Mouse (Mus musculus) heart, embryonic 15.5 days (tissue): Measurements from ENCODE around the gene Uvssa. TPM values are rescaled to one million over a fixed set of nuclear protein-coding genes. Genes with fewer than 3 reads are reported as not detected.

Source experiments
- ATAC-seq: fragments of 200-750 bp; cut with Nextera tagmentation; replicated peaks from 2 replicates; pipeline ENCODE4 v1.8.0; 2017; ENCODE audit warnings: low read depth, moderate TSS enrichment; ENCODE audit not compliant: insufficient number of reproducible peaks, insufficient read depth, low FRiP score
- H3K27ac ChIP-seq: fragments of 300-500 bp; sonication (generic); 2 replicates; pipeline ENCODE4 v1.5.1; 2015; ENCODE audit warnings: mild to moderate bottlenecking, inconsistent platforms
- H3K27me3 ChIP-seq: fragments of 300-500 bp; sonication (generic); 2 replicates; pipeline ENCODE4 v1.6.1; 2015; ENCODE audit warnings: inconsistent platforms
- H3K36me3 ChIP-seq: fragments of 300-500 bp; sonication (generic); 2 replicates; pipeline ENCODE4 v1.6.1; 2015; ENCODE audit warnings: mild to moderate bottlenecking, inconsistent platforms
- H3K4me1 ChIP-seq: fragments of 300-500 bp; sonication (generic); replicated peaks from 2 replicates; pipeline ENCODE4 v1.6.1; 2015; ENCODE audit warnings: inconsistent platforms
- H3K4me2 ChIP-seq: fragments of 300-500 bp; sonication (generic); 2 replicates; pipeline ENCODE4 v1.6.1; 2015; ENCODE audit warnings: inconsistent platforms, mild to moderate bottlenecking, moderate library complexity
- H3K4me3 ChIP-seq: fragments of 300-500 bp; sonication (generic); 2 replicates; pipeline ENCODE4 v1.5.1; 2015; ENCODE audit warnings: mild to moderate bottlenecking, inconsistent platforms
- H3K9ac ChIP-seq: fragments of 300-500 bp; sonication (generic); 2 replicates; pipeline ENCODE4 v1.6.1; 2015; ENCODE audit warnings: mild to moderate bottlenecking, inconsistent platforms
- H3K9me3 ChIP-seq: fragments of 300-500 bp; sonication (generic); replicated peaks from 2 replicates; pipeline ENCODE4 v1.6.1; 2016; ENCODE audit warnings: inconsistent platforms
- WGBS: fragments of 180-500 bp; shearing (Covaris S2); methylation state at CpG from one replicate; pipeline ENCODE4 v1.1.7; 2015; ENCODE audit warnings: mixed read lengths; 5-methylcytosine and 5-hydroxymethylcytosine counted together
- polyA plus RNA-seq: library from polyadenylated mRNA; unstranded; fragments of >200 nt; fragmentation: Nextera tagmentation; extraction: Ambion mirVana; gene quantifications from 2 replicates; pipeline ENCODE4 v1.2.1, GENCODE M21; 2015

Gene Uvssa
- polyA plus RNA-seq, 1 experiment from 2014 or later = 3.8 TPM

DNA sequence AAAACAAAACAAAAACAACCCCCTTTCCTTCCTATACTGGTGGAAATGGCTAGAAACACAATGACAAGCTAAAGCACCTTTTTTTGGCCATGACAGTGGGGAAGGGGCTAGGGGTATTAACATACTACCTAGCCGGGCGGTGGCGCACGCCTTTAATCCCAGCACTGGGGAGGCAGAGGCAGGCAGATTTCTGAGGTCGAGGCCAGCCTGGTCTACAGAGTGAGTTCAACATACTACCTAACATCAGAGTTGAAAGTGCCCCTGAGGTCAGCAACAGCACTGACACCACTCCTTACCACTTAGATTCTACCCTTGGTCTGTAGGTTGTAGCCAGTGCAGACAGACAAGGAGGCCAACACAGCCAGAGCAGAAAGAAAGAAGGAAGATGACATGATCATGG, 29.1 kb upstream of the Uvssa start:
- no peak overlapping the region for H3K4me2 ChIP-seq
- H3K36me3 ChIP-seq = no peaks in the 10 kb centered on the region
- no peaks in the 10 kb centered on the region for H3K27me3 ChIP-seq
- no peaks in the 10 kb centered on the region for H3K9me3 ChIP-seq
- no peak for ATAC-seq
- no peak overlapping the region for H3K4me3 ChIP-seq
- H3K4me1 ChIP-seq = peaks cover 51% of the 10 kb centered on the region
- H3K9ac ChIP-seq = no peak overlapping the region
- WGBS = 97% methylated on average over 5 of the region's 5 CpGs
- H3K27ac ChIP-seq = no peak overlapping the region

DNA sequence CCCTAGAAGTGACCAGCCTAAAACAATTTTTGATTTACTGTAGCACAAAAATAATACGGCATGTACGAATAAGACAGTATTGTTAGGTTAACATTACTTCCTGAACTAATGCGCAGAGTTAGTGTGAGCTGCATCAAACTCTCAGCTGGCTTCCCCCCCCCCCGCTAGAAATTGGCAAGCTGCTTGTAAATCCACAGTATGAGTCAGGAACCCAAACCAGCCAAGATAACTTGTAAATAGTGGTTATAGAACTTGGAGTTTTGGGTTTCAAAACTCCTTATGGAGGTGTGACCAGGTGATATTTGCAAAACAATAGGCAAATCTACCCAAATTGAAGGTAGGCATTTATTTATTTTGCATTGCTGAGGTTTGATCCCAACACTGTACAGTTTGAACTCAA, 28.6 kb upstream of the Uvssa start:
- Histone ChIP-seq H3K4me1 (peaks cover 46% of the 10 kb centered on the region), H3K4me2 (no peak overlapping the region), H3K36me3 (no peaks in the 10 kb centered on the region), H3K27ac (no peak overlapping the region), H3K27me3 (no peaks in the 10 kb centered on the region), H3K9me3 (no peaks in the 10 kb centered on the region), H3K9ac (no peak overlapping the region), H3K4me3 (no peak overlapping the region)
- 72% methylated on average over 4 of the region's 4 CpGs for WGBS
- no peak for ATAC-seq

DNA sequence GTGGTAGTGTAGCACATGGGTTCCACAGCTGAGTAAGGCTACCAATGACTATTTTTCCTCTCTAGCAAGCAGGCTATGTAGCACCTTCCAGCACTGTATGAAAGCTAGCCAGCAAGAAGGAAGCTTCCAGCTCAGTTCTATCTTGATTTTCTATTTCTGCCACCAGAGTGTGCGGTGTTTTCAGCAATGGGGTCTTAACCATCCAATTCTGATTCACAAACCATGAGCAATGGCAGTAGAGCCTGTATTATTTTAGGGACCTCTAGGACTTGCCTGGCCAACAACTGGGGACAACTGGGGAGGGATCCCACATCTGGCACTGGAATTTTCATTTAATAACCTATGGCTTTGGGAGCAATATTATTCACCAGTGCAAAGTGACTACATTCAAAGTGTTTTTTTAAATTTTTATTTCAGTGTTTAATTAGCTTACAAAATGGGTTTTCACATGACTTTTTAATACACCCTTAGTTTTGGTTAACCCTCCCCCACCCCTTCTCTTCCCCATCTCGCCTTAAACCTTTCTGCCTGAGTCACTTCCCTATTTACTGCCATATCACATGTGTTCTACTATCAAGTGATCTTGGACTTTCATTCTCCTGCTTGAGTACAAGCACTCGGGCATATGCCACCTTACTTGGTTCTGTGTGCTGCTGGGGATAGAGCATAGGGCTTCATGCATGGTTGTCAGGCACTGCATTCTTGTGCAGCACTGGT, 26.6 kb upstream of the Uvssa start:
- no peak overlapping the region for H3K4me3 ChIP-seq
- H3K9ac ChIP-seq = no peak overlapping the region
- no peak for ATAC-seq
- H3K27me3 ChIP-seq = no peaks in the 10 kb centered on the region
- H3K4me1 ChIP-seq = peaks cover 41% of the 10 kb centered on the region
- 58% methylated on average over 3 of the region's 3 CpGs for WGBS
- H3K4me2 ChIP-seq = no peak overlapping the region
- no peak overlapping the region for H3K27ac ChIP-seq
- no peaks in the 10 kb centered on the region for H3K9me3 ChIP-seq
- no peaks in the 10 kb centered on the region for H3K36me3 ChIP-seq

DNA sequence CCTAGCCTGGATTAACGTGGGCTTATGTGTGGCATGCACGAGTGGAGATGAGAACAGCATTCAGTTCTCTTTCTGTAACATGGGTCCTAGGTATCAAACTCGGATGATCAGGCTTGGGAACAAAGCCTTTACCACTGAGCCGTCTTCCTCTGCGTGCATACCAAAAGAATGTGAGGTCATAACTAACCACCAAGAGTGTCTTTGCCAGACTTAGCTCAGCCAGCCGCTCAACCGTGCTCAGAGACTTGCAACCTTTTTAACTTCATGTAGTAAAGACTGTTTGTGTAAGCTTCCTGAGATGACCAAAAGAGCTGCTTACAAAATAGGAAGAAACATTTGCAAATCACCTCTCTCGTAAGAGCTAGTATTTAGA, 26.1 kb upstream of the Uvssa start:
- H3K36me3 ChIP-seq = no peaks in the 10 kb centered on the region
- no peak overlapping the region for H3K27ac ChIP-seq
- 58% methylated on average over 8 of the region's 8 CpGs for WGBS
- no peak overlapping the region for H3K4me3 ChIP-seq
- ATAC-seq = no peak
- no peak overlapping the region for H3K9ac ChIP-seq
- no peak overlapping the region for H3K4me2 ChIP-seq
- H3K9me3 ChIP-seq = no peaks in the 10 kb centered on the region
- peaks cover 46% of the 10 kb centered on the region for H3K4me1 ChIP-seq
- H3K27me3 ChIP-seq = no peaks in the 10 kb centered on the region

DNA sequence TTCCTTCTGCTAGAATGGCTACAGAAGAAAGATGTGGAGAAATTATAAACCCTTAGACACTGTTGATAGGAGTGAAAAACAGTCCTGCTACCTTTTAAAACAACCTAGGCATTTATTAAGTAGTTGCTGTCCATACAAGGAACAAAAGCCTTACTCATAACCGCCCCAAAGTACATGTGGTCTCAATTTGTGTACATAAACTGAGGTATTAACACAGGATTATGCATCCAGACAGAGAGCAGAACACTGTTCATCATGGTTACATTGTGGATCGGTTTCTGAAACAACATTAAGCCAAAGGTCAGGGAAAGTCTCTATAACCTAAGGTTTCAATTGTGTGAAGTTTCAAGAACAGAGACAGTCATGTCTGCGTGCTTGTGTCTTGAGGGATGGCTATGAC, 25.3 kb upstream of the Uvssa start:
- H3K27me3 ChIP-seq = no peaks in the 10 kb centered on the region

DNA sequence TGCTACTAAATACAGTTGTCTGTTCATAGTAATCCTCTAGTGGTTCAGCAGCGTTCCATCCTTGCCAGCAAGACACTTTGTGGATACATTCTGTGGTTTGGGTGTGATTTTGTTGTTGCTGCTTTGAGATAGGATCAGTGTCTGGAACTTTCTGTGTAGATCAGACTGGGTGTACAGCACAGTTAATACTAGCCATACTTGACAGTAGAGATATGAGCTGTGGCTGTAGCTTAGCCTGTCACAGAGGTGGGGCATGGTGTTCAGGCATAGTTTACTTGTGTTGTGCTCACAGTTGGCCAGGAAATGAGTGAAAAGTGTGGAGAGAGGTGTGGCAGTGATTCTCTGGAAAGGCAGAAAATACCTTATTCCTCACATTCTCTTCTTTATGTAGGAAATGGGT, 20.9 kb upstream of the Uvssa start:
- Histone ChIP-seq H3K27me3 (no peaks in the 10 kb centered on the region), H3K9me3 (no peaks in the 10 kb centered on the region), H3K4me1 (peaks cover 24% of the 10 kb centered on the region), H3K4me3 (no peak overlapping the region), H3K9ac (no peak overlapping the region), H3K27ac (no peak overlapping the region), H3K4me2 (no peak overlapping the region), H3K36me3 (peaks cover 32% of the 10 kb centered on the region)
- WGBS = 86% methylated on average over 1 of the region's 1 CpGs
- no peak for ATAC-seq

More for the DNA sequence above, 25.3 kb upstream of the Uvssa start:
- no peaks in the 10 kb centered on the region for H3K9me3 ChIP-seq
- H3K36me3 ChIP-seq = no peaks in the 10 kb centered on the region
- no peak for ATAC-seq
- H3K9ac ChIP-seq = no peak overlapping the region
- H3K4me3 ChIP-seq = no peak overlapping the region
- WGBS = 67% methylated on average over 3 of the region's 3 CpGs
- peaks cover 47% of the 10 kb centered on the region for H3K4me1 ChIP-seq
- no peak overlapping the region for H3K4me2 ChIP-seq
- no peak overlapping the region for H3K27ac ChIP-seq

DNA sequence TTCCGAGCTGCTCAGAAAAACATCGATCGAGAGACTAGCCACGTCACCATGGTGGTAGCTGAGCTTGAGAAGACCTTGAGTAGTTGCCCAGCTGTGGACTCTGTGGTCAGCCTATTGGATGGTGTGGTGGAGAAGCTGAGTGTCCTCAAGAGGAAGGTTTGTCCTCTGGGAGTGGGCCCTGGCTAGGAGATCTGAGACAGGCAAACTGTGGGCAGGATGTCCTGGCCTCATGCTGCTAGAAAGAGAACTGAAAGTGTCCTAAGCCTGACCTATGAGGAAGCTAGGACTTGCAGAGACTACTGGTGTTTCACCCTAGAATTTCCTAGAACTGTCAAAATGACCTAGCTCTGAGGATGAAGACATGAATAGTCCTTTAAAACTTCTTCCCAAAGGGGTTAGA, 19.9 kb upstream of the Uvssa start:
- Histone ChIP-seq H3K9me3 (no peaks in the 10 kb centered on the region), H3K4me1 (peaks cover 22% of the 10 kb centered on the region), H3K4me3 (no peak overlapping the region), H3K9ac (no peak overlapping the region), H3K27ac (no peak overlapping the region), H3K36me3 (peaks cover 41% of the 10 kb centered on the region), H3K27me3 (no peaks in the 10 kb centered on the region), H3K4me2 (no peak overlapping the region)
- 89% methylated on average over 4 of the region's 4 CpGs for WGBS
- ATAC-seq = no peak

DNA sequence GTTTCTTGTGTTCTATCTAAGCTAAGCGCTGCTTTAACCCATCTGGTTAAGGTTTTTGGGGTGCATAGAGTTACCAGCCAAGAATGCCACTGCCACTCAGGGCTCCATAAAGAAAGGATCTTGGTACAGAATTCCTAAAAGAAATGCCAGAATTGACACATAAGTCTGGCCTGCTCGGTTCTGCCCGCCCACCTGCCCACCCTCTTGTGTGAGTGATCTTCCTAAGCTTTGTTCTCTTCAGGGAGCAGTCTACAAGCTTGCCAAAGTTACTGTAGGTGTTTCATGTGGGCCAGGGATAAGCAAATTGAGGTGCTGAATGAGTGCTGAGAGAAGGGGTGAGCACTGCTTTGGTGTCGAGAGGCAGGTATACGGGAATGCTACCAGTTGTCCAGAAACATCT, 15.1 kb upstream of the Uvssa start:
- no peaks in the 10 kb centered on the region for H3K9me3 ChIP-seq
- H3K4me3 ChIP-seq = no peak overlapping the region
- H3K27me3 ChIP-seq = no peaks in the 10 kb centered on the region
- H3K9ac ChIP-seq = no peak overlapping the region
- peaks cover 88% of the 10 kb centered on the region for H3K36me3 ChIP-seq
- WGBS = 84% methylated on average over 5 of the region's 5 CpGs
- H3K27ac ChIP-seq = no peak overlapping the region
- no peaks in the 10 kb centered on the region for H3K4me1 ChIP-seq
- no peak overlapping the region for H3K4me2 ChIP-seq
- ATAC-seq = no peak

DNA sequence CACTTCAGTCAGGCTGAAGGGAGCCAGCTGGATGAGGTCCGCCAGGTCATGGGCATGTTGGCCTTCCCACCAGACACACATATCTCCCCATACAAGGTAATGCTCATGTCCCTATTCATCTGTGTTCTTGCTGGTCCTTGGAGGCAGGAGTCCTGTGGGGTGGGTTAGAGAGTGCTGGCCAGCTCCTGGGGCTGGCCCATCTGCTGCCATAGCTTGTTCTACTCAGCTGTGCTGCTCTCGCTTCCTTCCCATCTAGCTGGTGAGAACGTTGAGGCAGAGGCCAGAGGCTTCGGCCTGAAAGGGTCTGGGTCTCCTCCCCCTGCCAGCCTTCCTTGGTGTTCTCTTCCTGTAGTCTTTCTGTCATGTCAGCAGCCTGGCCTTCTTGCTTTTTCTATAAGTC, 9.7 kb upstream of the Uvssa start:
- Histone ChIP-seq H3K4me2 (no peak overlapping the region), H3K4me1 (no peaks in the 10 kb centered on the region), H3K9ac (no peak overlapping the region), H3K36me3 (peaks cover 97% of the 10 kb centered on the region), H3K27ac (no peak overlapping the region), H3K4me3 (no peak overlapping the region), H3K9me3 (no peaks in the 10 kb centered on the region), H3K27me3 (no peaks in the 10 kb centered on the region)
- no peak for ATAC-seq
- WGBS = 87% methylated on average over 4 of the region's 4 CpGs

DNA sequence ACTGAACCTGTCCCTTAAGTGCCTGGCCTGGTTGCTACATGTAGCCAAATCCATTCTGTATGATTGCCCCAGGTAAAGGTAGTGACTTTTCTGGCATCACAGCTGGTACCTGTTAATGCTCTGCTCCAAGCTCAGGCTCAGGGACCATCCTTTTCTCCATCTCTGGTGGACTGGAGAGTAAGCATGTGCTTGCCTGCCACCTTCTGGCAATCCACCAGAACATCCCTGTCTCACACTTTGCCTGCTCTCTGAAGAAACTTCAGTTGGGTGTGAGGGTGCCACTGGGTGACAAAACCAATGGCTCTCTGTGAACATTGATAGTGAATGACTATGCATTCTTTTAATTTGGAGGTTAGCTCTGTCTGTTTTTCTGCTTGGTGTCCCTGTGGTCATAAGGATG, 7.2 kb upstream of the Uvssa start:
- no peaks in the 10 kb centered on the region for H3K4me1 ChIP-seq
- peaks cover 76% of the 10 kb centered on the region for H3K36me3 ChIP-seq
- H3K27ac ChIP-seq = no peak overlapping the region
- H3K4me3 ChIP-seq = no peak overlapping the region
- H3K9ac ChIP-seq = no peak overlapping the region
- no peak overlapping the region for H3K4me2 ChIP-seq
- no peaks in the 10 kb centered on the region for H3K27me3 ChIP-seq
- ATAC-seq = no peak
- H3K9me3 ChIP-seq = no peaks in the 10 kb centered on the region

DNA sequence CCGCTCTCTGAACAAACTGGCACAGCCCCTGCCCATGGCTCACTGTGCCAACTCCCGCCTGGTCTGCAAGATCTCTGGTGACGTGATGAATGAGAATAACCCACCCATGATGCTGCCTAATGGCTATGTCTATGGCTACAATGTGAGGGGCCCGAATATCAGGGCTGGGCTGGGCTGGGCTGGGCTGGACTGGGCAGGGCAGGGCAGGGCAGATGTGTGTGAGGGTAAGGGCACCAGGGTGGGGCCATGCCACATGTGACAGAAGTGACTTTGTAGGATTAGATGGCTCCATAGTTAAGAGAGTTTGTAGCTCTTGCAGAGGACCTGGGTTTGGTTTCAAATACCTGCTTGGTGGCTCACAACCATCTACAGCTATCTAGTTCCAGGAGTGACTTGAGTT, 6.7 kb upstream of the Uvssa start:
- Histone ChIP-seq H3K9ac (no peak overlapping the region), H3K9me3 (no peaks in the 10 kb centered on the region), H3K4me3 (no peak overlapping the region), H3K27ac (no peak overlapping the region), H3K36me3 (peaks cover 71% of the 10 kb centered on the region), H3K27me3 (no peaks in the 10 kb centered on the region), H3K4me1 (no peaks in the 10 kb centered on the region), H3K4me2 (no peak overlapping the region)
- 91% methylated on average over 4 of the region's 4 CpGs for WGBS
- no peak for ATAC-seq

DNA sequence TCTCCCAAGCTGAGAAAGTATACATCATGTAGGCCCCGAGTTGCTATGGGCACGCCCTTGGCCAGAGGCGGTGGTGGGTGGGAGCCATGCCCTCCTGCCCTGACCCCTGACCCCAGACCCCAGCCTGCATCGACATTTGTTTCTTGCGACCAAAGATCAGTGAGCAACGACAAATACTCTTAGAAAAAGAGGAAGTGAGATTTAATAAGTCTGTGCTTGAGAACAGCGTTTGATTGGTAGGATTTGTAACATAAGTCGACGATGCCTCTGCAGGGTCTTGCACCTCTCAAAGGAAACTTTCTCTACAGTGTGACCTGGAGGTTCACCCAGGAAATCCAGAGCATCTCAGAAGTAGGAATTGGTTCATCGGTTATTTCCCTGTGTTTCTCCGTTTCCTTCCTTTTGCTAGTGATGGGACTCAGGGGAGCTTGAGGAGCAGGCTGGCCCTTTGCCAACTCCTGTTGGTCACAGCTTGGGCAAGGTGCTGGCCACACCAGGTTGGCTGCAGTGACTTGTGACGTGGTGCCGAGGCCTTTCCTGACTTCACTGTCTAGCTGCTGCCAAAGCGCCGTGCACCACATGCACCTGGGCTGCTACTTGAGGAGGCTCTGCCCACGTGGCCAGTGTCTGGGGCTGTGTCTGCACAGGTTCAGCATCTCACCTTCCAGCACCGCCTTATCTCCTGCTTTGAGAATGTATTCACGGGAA, 5.9 kb upstream of the Uvssa start:
- no peak; the same call in 1 of the 2 replicates for ATAC-seq
- Histone ChIP-seq H3K9me3 (no peaks in the 10 kb centered on the region), H3K4me2 (no peak overlapping the region), H3K9ac (no peak overlapping the region), H3K4me3 (no peak overlapping the region), H3K27me3 (no peaks in the 10 kb centered on the region), H3K4me1 (peaks cover 1% of the 10 kb centered on the region; the same call in 1 of the 2 replicates), H3K36me3 (peaks cover 62% of the 10 kb centered on the region), H3K27ac (no peak overlapping the region)
- WGBS = 79% methylated on average over 18 of the region's 18 CpGs
